Mouse (Mus musculus) embryo, embryonic 11 days (tissue): ENCODE measurements around the gene Gm45713.
"Not testable (repeated sequence)": the region's sequence is repeated elsewhere in the genome, so short reads cannot be mapped to it uniquely, and the experiment has no call there.

ENCODE experiments used
- DNase-seq: peaks from one replicate; pipeline ENCODE4 v3.0.0-alpha.2; 2015

Gene Gm45713

GRCm38 (mm10) chr7:45121966-45122365, 14.1 kb downstream of the Gm45713 start:
- no peak for DNase-seq

- no peak for DNase-seq
Observed at GRCm38 (mm10) chr7:45121404-45121803, 14.6 kb downstream of the Gm45713 start.

GRCm38 (mm10) chr7:45119780-45120709, 16.0 kb downstream of the Gm45713 start:
- no peak for DNase-seq

- DNase-seq = no peak
Observed at GRCm38 (mm10) chr7:45118336-45118735, 17.7 kb downstream of the Gm45713 start.

GRCm38 (mm10) chr7:45117566-45117965, 18.5 kb downstream of the Gm45713 start:
- DNase-seq = no peak

- no peak for DNase-seq
Observed at GRCm38 (mm10) chr7:45113476-45113875, 22.6 kb downstream of the Gm45713 start.

GRCm38 (mm10) chr7:45112529-45112928, 23.5 kb downstream of the Gm45713 start:
- no peak for DNase-seq

- no peak for DNase-seq
Observed at GRCm38 (mm10) chr7:45111940-45112339, 24.1 kb downstream of the Gm45713 start.

GRCm38 (mm10) chr7:45110089-45110488, 25.9 kb downstream of the Gm45713 start:
- DNase-seq = not testable (repeated sequence)

- no peak for DNase-seq
Observed at GRCm38 (mm10) chr7:45107052-45107645, 28.9 kb downstream of the Gm45713 start.

GRCm38 (mm10) chr7:45106441-45106840, 29.6 kb downstream of the Gm45713 start:
- peak; percentile 54 for DNase-seq

GRCm38 (mm10) chr7:45105491-45105890, 30.5 kb downstream of the Gm45713 start:
- no peak for DNase-seq

GRCm38 (mm10) chr7:45104941-45105340, 31.1 kb downstream of the Gm45713 start:
- DNase-seq = no peak

- no peak for DNase-seq
Observed at GRCm38 (mm10) chr7:45103652-45104180, 32.3 kb downstream of the Gm45713 start, which contains the start of gene Fcgrt. Gene Fcgrt (minus strand): TSS chr7:45103851.

- DNase-seq = no peak
Observed at GRCm38 (mm10) chr7:45102940-45103585, 33.0 kb downstream of the Gm45713 start.

GRCm38 (mm10) chr7:45102441-45102840, 33.6 kb downstream of the Gm45713 start:
- no peak for DNase-seq

GRCm38 (mm10) chr7:45100046-45100445, 36.0 kb downstream of the Gm45713 start:
- DNase-seq = no peak

- DNase-seq = no peak
Observed at GRCm38 (mm10) chr7:45098541-45099240, 37.3 kb downstream of the Gm45713 start.

GRCm38 (mm10) chr7:45097479-45097878, 38.6 kb downstream of the Gm45713 start:
- no peak for DNase-seq

- DNase-seq = not testable (repeated sequence)
Observed at GRCm38 (mm10) chr7:45095965-45096364, 40.1 kb downstream of the Gm45713 start.

GRCm38 (mm10) chr7:45095367-45095766, 40.7 kb downstream of the Gm45713 start:
- DNase-seq = no peak

GRCm38 (mm10) chr7:45094121-45094520, 41.9 kb downstream of the Gm45713 start:
- DNase-seq = peak; percentile 76

GRCm38 (mm10) chr7:45093516-45093905, 42.5 kb downstream of the Gm45713 start:
- DNase-seq = peak; percentile 74
